Mouse (Mus musculus): ENCODE data around the gene Hsd11b1.

Gene Hsd11b1

DNA sequence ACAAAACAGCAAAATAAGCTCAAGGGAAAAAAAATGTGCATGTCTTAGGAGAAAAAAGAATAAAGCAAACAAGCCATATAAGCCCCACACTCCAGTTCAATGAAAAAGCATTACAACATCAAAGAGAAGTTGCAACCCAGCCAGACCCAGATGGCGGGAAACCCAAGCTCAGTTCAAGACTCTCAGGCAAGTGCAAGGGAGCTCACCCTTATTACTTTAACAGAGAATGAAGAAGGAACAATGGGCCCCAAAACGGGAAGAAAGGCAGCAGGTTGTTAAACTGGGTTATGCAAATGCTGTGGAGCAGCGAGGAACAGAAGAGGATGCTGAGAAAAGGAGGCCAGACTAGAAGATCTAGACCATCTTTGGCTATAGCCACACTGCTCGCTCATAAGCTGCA, 21.0 kb downstream of the Hsd11b1 start:
- no peak for DNase-seq (ENCODE audit: low read depth)

GRCm38 (mm10) chr1:193242238-193242637, 21.6 kb downstream of the Hsd11b1 start:
- no peak for DNase-seq (ENCODE audit: low read depth)

GRCm38 (mm10) chr1:193241436-193241835, 22.4 kb downstream of the Hsd11b1 start:
- DNase-seq (ENCODE audit: low read depth): no peak

DNA sequence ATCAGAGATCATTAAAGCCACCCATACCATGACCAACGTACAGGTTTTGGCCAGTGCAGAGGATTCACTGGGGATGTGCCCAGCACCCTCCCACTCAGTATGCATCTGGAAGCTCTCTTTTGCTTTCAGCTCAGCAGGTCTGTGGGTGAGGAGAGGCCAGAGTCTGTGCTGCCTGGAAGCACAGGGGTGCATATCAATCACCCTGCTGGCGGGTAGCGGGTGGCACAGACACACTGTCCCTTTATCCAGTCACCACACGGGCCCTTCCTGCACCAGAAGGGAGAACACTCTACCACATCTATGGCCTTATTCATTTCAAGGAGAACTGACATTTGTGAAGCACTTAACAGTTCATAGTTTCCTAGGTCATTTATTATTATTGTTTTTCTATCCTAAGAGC, 25.4 kb downstream of the Hsd11b1 start:
- no peak for DNase-seq (ENCODE audit: low read depth)

- no peak for DNase-seq (ENCODE audit: low read depth)
These were observed 28.9 kb downstream of the Hsd11b1 start for GRCm38 (mm10) chr1:193234930-193235329.

DNA sequence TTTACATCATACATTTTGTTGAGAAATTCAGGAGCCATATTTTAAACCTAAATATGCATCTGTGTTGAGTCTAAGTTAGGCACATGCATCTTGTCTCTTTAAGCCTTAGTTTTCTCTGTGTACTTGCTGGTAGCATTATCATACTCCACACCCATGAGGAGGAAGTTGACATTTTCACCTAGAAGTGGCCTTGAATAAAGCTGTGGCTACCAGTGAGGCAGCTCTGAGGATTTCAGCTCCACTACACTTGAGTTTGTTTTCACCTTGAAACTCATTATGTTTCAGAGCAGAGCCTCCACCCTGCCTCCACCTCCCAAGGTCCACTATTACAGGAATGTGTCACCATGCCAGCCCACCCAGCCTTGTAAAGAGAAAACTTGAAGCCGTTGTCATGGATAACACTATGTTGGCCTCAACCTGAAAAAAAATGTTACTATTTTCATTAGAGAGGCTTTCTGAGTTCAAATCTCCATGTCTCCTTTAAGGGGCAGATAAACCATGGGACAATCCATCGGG, 29.7 kb downstream of the Hsd11b1 start:
- DNase-seq (ENCODE audit: low read depth): no peak

- no peak for DNase-seq (ENCODE audit: low read depth)
These were observed 31.1 kb downstream of the Hsd11b1 start for GRCm38 (mm10) chr1:193232732-193233131.

DNA sequence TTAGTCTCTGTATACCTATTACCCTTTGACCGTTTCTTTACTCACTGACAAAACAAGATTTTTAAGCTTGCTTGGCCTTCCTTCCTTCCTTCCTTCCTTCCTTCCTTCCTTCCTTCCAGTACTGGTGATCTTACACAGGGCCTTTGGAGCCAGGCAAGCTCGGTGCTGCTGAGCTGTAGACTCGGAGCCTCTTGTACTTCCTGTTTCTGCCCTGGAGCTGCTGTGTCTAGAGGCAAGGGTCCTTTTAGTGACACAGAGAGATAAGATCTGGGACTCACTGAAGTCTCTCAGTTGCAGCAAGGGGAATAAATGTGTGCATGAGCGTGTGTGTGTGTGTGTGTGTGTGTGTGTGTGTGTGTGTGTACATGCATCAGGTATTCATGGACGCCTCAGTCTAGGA, 32.9 kb downstream of the Hsd11b1 start:
- no peak for DNase-seq (ENCODE audit: low read depth)

GRCm38 (mm10) chr1:193230531-193230930, 33.3 kb downstream of the Hsd11b1 start:
- DNase-seq (ENCODE audit: low read depth): no peak

DNA sequence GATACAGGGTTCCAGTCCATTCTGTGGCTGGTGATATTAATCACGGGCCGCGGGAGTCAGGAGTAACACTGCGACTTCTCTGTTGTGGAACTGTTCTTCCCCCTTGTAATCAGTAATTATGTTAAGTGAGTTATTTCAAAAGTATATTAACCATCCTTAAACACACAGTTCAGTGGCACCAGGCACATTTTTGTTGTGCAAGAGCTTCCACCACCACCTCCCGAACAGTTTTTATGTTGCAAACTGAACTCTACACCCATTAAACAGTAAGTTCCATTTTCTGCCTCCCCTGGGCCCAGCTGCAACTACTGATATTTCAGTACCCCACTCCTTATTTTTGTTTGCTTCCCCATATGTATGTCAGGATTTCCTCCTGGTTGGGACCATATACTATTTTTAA, 34.3 kb downstream of the Hsd11b1 start:
- DNase-seq (ENCODE audit: low read depth): no peak

DNA sequence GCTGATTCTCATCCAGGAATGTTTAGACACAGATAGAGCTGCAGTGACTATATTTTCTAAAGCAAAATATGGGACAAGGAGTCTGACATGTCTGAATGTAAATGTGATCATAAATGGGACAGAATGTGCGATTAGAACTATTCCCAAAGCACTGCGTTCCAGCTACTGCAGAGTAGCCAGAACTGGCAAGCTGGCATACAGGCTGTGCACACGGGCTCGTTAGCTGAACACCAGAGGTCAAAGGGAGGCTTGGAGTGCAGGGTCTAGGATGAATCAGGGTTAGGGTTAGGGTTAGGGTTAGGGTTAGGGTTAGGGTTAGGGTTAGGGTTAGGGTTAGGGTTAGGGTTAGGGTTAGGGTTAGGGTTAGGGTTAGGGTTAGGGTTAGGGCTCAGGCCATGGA, 36.3 kb downstream of the Hsd11b1 start:
- no peak for DNase-seq (ENCODE audit: low read depth)

- no peak for DNase-seq (ENCODE audit: low read depth)
These were observed 37.0 kb downstream of the Hsd11b1 start for GRCm38 (mm10) chr1:193226724-193227522.

GRCm38 (mm10) chr1:193226114-193226513, 37.8 kb downstream of the Hsd11b1 start:
- DNase-seq (ENCODE audit: low read depth): no peak

- DNase-seq (ENCODE audit: low read depth): no peak
These were observed 38.3 kb downstream of the Hsd11b1 start for GRCm38 (mm10) chr1:193225531-193225930.

DNA sequence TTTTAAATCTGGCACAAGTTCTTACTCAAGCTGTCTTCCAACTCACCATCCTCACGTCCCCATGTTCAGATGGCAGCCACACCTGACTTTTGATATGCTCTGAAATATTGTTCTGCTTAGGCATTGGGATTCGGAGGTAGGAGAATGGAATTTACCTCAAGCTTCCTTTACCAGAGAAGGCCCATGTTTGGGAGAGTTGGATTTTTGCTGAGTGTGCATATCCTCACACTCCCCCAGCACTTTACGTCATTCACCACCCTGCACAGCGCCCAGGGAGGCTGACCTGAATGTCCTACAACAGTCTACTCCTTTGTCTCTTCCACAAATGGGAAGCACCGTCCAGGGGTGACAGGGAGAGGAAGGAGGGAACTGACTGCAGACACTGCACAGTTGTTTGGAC, 43.5 kb downstream of the Hsd11b1 start:
- no peak for DNase-seq (ENCODE audit: low read depth)

DNA sequence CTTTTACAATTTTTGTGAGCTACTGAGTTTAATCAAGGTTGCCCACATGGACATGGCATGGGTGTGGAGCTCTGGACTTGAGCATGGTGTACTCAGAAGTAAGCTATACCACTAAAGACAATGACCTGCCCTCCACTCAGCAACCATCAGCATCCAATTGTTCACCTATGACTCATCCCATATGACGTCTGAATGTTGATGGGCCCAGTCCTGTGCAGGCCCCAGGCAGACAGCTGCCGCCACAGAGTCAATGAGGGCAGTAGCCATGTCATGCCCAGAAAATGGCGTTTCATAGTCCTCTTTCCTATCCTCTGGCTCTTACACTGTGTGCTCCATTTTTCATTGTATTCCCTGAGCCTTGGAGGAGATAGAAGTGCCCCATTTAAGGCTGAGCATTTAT, 47.9 kb downstream of the Hsd11b1 start:
- DNase-seq (ENCODE audit: low read depth): no peak

GRCm38 (mm10) chr1:193214053-193214452, 49.8 kb downstream of the Hsd11b1 start:
- DNase-seq (ENCODE audit: low read depth): no peak

GRCm38 (mm10) chr1:193211371-193211770, 52.5 kb downstream of the Hsd11b1 start:
- DNase-seq (ENCODE audit: low read depth): no peak

DNA sequence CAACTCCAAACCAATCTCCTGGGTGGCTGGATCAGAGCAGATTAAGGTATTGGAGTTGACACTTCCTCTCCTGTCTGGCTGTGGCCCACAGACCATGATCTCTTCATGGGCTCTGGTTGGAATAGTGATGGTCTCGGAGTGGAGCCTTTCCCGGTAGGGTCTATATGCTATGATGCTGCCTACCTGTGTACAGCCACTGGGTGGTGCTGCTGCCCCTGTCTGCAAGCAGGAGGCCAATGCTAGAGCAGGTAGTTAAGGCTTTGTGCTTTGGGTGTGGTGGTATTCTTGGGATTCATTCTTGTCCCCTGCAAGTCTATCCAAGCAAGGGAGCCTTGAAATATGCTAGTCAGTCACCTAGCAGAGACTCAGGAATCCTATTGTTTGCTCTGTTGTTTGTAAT, 55.7 kb downstream of the Hsd11b1 start:
- no peak for DNase-seq (ENCODE audit: low read depth)

GRCm38 (mm10) chr1:193207503-193207902, 56.4 kb downstream of the Hsd11b1 start, which contains the start of gene Lamb3:
Gene Lamb3, plus strand, starts transcription at chr1:193207699.
- DNase-seq (ENCODE audit: low read depth): no peak

- DNase-seq (ENCODE audit: low read depth): no peak
These were observed 58.4 kb downstream of the Hsd11b1 start for GRCm38 (mm10) chr1:193205431-193205830.

DNA sequence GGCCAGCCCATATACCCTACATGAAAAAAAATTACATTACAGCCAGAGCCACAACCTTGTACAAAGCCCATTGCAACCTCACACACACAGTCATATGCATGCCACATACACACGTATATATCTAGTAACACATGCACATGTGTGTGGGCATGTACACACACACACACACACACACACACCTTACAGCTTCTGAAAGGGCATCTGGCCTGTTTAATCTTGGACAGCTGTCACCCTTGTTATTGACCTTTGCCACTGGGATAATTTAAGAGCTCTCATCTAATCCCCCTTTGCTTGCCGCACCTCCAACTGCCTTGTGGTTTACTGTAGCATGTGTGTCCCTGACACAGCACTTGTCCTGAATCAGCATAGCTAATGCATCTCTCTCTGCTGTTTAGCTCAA, 60.1 kb downstream of the Hsd11b1 start:
- no peak for DNase-seq (ENCODE audit: low read depth)

- no peak for DNase-seq (ENCODE audit: low read depth)
These were observed 62.5 kb downstream of the Hsd11b1 start, which contains the start of gene Traf3ip3 for GRCm38 (mm10) chr1:193201383-193201778. Gene Traf3ip3, minus strand, starts transcription at chr1:193201703.
